Mouse (Mus musculus) hindbrain, embryonic 11.5 days (tissue): ENCODE measurements around the gene Stxbp3. TPM values are rescaled to one million over a fixed set of nuclear protein-coding genes. Genes with fewer than 3 reads are reported as not detected.

Experiments
- ATAC-seq: fragments of 200-750 bp; cut with Nextera tagmentation; 2 replicates; pipeline ENCODE4 v1.8.0; 2017; ENCODE audit warnings: mild to moderate bottlenecking, moderate TSS enrichment, moderate library complexity; ENCODE audit not compliant: low FRiP score
- DNase-seq: peaks from one replicate; pipeline ENCODE4 v3.0.0-alpha.2; 2015; ENCODE audit warnings: low spot score
- H3K27ac ChIP-seq: fragments of 300-500 bp; sonication (generic); 2 replicates; pipeline ENCODE4 v1.5.1; 2014; ENCODE audit warnings: mild to moderate bottlenecking, low read depth, low read length
- H3K27me3 ChIP-seq: fragments of 300-500 bp; sonication (generic); 2 replicates; pipeline ENCODE4 v1.6.1; 2014; ENCODE audit warnings: mild to moderate bottlenecking, low read length, moderate library complexity, mixed read lengths; ENCODE audit not compliant: control insufficient read depth, insufficient read depth
- H3K36me3 ChIP-seq: fragments of 300-500 bp; sonication (generic); 2 replicates; pipeline ENCODE4 v1.6.1; 2014; ENCODE audit warnings: mild to moderate bottlenecking, low read length, moderate library complexity, mixed read lengths; ENCODE audit not compliant: control insufficient read depth, insufficient read depth
- H3K4me1 ChIP-seq: fragments of 300-500 bp; sonication (generic); replicated peaks from 2 replicates; pipeline ENCODE4 v1.6.1; 2014; ENCODE audit warnings: low read length, mixed read lengths; ENCODE audit not compliant: control insufficient read depth, insufficient read depth
- H3K4me2 ChIP-seq: fragments of 300-500 bp; sonication (generic); replicated peaks from 2 replicates; pipeline ENCODE4 v1.6.1; 2014; ENCODE audit warnings: mild to moderate bottlenecking, low read depth, low read length
- H3K4me3 ChIP-seq: fragments of 300-500 bp; sonication (generic); 2 replicates; pipeline ENCODE4 v1.5.1; 2014; ENCODE audit warnings: low read depth, low read length
- H3K9ac ChIP-seq: fragments of 300-500 bp; sonication (generic); 2 replicates; pipeline ENCODE4 v1.6.1; 2014; ENCODE audit warnings: low read depth, low read length
- H3K9me3 ChIP-seq: fragments of 300-500 bp; sonication (generic); 2 replicates; pipeline ENCODE4 v1.6.1; 2016; ENCODE audit warnings: low read length; ENCODE audit not compliant: control insufficient read depth
- WGBS: fragments of 180-500 bp; shearing (Covaris S2); extraction: QIAGEN DNeasy Blood & Tissue Kit; methylation state at CpG from one replicate; pipeline ENCODE4 v1.1.7; 2014; 5-methylcytosine and 5-hydroxymethylcytosine counted together
- polyA plus RNA-seq: library from polyadenylated mRNA; unstranded; fragments of >200 nt; fragmentation: Nextera tagmentation; extraction: Ambion mirVana; gene quantifications from 2 replicates; pipeline ENCODE4 v1.2.1, GENCODE M21; 2014

The Stxbp3 gene
- polyA plus RNA-seq, 1 experiment from 2014 or later: 28.1 TPM

DNA sequence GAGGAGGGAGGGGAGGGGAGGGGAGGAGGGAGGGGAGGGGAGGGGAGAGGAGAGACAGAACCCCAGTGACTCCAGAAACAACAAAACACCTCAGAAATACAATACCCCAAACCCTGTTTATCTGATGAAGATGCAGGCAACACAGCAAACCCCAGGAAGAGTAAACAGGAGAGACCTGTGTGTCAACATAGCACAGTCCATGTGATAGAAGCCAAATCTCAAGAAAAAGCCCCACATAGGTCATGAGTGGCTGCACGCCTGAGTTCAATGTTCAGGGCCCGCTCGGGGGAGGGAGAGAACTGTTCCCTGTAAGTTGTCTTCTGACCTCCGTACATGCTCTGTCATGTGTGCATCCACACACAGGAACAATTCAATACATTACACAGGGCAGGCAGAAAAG lies 43.9 kb downstream of the Stxbp3 start:
- no peaks in the 10 kb centered on the region for H3K4me1 ChIP-seq
- H3K4me3 ChIP-seq: no peak overlapping the region
- ATAC-seq (no peak), DNase-seq (no peak)
- no peaks in the 10 kb centered on the region for H3K36me3 ChIP-seq
- WGBS: 91% methylated on average over 4 of the region's 4 CpGs
- H3K27ac ChIP-seq: no peak overlapping the region
- no peak overlapping the region for H3K4me2 ChIP-seq
- no peaks in the 10 kb centered on the region for H3K27me3 ChIP-seq
- no peak overlapping the region for H3K9ac ChIP-seq
- H3K9me3 ChIP-seq: no peaks in the 10 kb centered on the region

DNA sequence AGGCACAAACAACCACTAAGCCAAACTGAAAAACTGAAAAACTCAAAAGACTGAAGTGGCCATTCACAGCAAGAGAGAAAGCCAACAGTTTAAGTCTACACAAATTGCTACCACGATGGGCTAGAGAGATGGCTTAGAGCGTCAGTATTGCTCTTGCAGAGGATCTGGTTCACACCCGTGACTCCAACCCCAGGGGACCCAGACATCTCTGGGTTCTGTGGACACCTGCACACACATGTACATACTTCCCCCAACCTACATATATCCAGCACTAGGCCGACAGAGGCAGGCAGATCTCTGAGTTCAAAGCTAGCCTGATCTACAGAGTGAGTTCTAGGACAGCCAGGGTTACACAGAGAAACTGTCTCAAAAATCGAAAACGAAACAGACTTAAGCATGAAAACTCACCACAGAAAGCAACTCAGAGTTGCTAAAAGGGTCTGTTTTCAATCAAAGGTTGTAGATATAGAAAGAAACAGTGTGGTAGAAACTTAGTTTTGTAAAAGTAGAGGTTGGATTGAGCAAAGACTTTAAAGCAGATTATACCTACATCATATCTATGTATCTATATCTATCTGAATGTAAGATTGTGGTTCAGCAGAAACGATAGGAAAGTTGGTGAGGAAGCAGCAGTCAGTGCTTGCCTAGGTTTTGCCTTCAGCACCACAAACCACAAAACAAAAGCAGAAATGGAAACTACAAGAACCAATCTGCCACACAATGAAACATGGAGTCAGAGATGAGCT lies 44.6 kb downstream of the Stxbp3 start:
- WGBS: 92% methylated on average over 7 of the region's 7 CpGs
- H3K4me1 ChIP-seq: no peaks in the 10 kb centered on the region
- H3K9ac ChIP-seq: no peak overlapping the region
- H3K9me3 ChIP-seq: no peaks in the 10 kb centered on the region
- H3K27ac ChIP-seq: no peak overlapping the region
- no peak overlapping the region for H3K4me3 ChIP-seq
- DNase-seq (no peak), ATAC-seq (no peak)
- no peaks in the 10 kb centered on the region for H3K36me3 ChIP-seq
- no peaks in the 10 kb centered on the region for H3K27me3 ChIP-seq
- H3K4me2 ChIP-seq: no peak overlapping the region

GRCm38 (mm10) chr3:108794780-108795179 lies 45.5 kb downstream of the Stxbp3 start:
- Histone ChIP-seq H3K4me3 (no peak overlapping the region), H3K27ac (no peak overlapping the region), H3K36me3 (no peaks in the 10 kb centered on the region), H3K4me2 (no peak overlapping the region), H3K9ac (no peak overlapping the region), H3K4me1 (no peaks in the 10 kb centered on the region), H3K9me3 (no peaks in the 10 kb centered on the region), H3K27me3 (no peaks in the 10 kb centered on the region)
- ATAC-seq: no peak
- WGBS: 94% methylated on average over 9 of the region's 9 CpGs
- no peak for DNase-seq

DNA sequence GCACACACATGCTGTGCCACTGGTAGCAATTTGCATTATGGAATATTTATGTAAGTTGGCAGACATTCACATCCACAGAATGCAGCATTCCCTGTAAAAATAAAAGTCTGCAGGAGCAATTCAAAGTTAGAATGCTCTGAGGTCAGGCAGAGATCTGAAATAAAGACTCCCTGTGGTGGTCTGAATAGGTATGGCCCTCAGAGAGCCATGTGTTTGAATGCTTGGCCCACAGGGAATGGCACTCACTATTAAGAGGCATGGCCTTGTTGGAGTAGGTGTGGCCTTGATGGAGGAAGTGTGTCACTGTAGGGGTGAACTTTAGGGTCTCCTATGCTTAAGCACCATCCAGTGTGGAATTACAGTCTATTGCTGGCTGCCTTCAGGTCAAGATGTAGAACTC lies 47.9 kb downstream of the Stxbp3 start:
- no peaks in the 10 kb centered on the region for H3K9me3 ChIP-seq
- H3K4me3 ChIP-seq: no peak overlapping the region
- no peak overlapping the region for H3K27ac ChIP-seq
- H3K27me3 ChIP-seq: no peaks in the 10 kb centered on the region
- no peak overlapping the region for H3K9ac ChIP-seq
- no peaks in the 10 kb centered on the region for H3K4me1 ChIP-seq
- no peaks in the 10 kb centered on the region for H3K36me3 ChIP-seq
- ATAC-seq (no peak), DNase-seq (no peak)
- H3K4me2 ChIP-seq: no peak overlapping the region

DNA sequence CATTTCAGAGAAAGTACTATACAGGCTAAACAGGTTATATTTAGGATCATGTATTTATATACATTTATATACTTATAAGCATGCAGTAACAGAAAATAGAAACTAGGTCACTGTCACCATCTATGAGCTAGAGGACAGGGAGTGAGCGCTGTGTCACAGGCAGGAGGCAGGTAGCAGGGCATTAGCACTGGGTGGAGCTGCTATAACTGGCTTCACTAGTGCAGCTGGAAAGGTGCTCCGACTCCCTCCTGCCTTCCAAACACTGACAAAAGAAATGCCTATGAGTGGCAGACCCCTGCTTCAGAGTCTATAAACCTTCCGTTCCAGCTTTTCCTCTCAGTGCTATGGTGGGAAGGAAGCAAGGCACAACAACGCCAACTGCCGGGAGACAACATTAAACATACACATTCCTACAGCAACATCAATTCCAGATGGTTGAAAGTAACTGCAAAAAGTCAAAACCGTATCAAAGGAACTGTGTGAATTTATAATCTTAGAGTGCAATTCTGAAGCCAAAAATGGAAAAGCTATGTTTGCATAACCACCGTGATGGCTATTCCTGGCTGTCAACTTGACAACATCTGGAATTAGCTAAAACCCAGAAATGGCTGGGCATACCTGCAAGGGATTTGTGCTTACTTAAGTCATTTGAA lies 49.1 kb downstream of the Stxbp3 start:
- no peaks in the 10 kb centered on the region for H3K36me3 ChIP-seq
- DNase-seq (no peak), ATAC-seq (no peak)
- no peaks in the 10 kb centered on the region for H3K9me3 ChIP-seq
- no peak overlapping the region for H3K4me3 ChIP-seq
- H3K4me1 ChIP-seq: no peaks in the 10 kb centered on the region
- H3K27ac ChIP-seq: no peak overlapping the region
- no peak overlapping the region for H3K9ac ChIP-seq
- no peak overlapping the region for H3K4me2 ChIP-seq
- no peaks in the 10 kb centered on the region for H3K27me3 ChIP-seq
- 72% methylated on average over 7 of the region's 7 CpGs for WGBS

- ATAC-seq: no peak
- no peak overlapping the region for H3K27ac ChIP-seq
- H3K9me3 ChIP-seq: no peaks in the 10 kb centered on the region
- H3K36me3 ChIP-seq: no peaks in the 10 kb centered on the region
- H3K27me3 ChIP-seq: no peaks in the 10 kb centered on the region
- no peak overlapping the region for H3K9ac ChIP-seq
- DNase-seq: no peak
- H3K4me3 ChIP-seq: no peak overlapping the region
- no peak overlapping the region for H3K4me2 ChIP-seq
- H3K4me1 ChIP-seq: no peaks in the 10 kb centered on the region
- WGBS: 88% methylated on average over 3 of the region's 3 CpGs
These were observed 49.8 kb downstream of the Stxbp3 start for GRCm38 (mm10) chr3:108790499-108790898.

DNA sequence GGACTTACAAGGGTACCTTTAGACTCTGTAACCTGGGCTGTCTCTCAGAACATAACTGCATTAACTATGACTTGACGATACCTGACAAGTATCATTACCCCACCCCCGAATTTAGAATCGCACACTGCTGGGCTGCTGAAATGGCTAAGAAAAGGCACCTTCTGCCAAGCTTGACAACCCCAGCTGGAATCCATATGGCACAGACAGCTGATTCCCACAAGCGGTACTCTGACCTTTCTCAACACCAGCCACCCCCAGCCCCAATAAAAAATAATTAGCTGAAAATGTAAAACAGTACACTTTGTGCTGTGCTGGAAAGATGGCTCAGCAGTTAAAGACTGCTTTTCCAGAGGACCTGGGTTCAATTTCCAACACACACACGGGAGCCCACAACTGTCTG lies 51.0 kb downstream of the Stxbp3 start:
- no peaks in the 10 kb centered on the region for H3K27me3 ChIP-seq
- H3K36me3 ChIP-seq: no peaks in the 10 kb centered on the region
- H3K4me1 ChIP-seq: no peaks in the 10 kb centered on the region
- no peak for DNase-seq
- H3K9me3 ChIP-seq: no peaks in the 10 kb centered on the region
- H3K4me2 ChIP-seq: no peak overlapping the region
- no peak overlapping the region for H3K27ac ChIP-seq
- no peak overlapping the region for H3K9ac ChIP-seq
- 73% methylated on average over 5 of the region's 5 CpGs for WGBS
- ATAC-seq: 0 out of 2 replicates have a peak, but pooled peaks have one; percentile 10
- H3K4me3 ChIP-seq: no peak overlapping the region

- Histone ChIP-seq H3K9me3 (no peaks in the 10 kb centered on the region), H3K4me3 (no peak overlapping the region), H3K36me3 (no peaks in the 10 kb centered on the region), H3K27ac (no peak overlapping the region), H3K9ac (no peak overlapping the region), H3K4me2 (no peak overlapping the region), H3K4me1 (no peaks in the 10 kb centered on the region), H3K27me3 (no peaks in the 10 kb centered on the region)
- ATAC-seq (no peak), DNase-seq (no peak)
- 91% methylated on average over 4 of the region's 4 CpGs for WGBS
These were observed 51.9 kb downstream of the Stxbp3 start for GRCm38 (mm10) chr3:108788455-108788794.

GRCm38 (mm10) chr3:108787754-108788454 lies 52.4 kb downstream of the Stxbp3 start:
- no peaks in the 10 kb centered on the region for H3K27me3 ChIP-seq
- ATAC-seq (no peak), DNase-seq (no peak)
- no peaks in the 10 kb centered on the region for H3K4me1 ChIP-seq
- H3K9me3 ChIP-seq: no peaks in the 10 kb centered on the region
- no peak overlapping the region for H3K4me3 ChIP-seq
- H3K36me3 ChIP-seq: no peaks in the 10 kb centered on the region
- H3K9ac ChIP-seq: no peak overlapping the region
- 79% methylated on average over 12 of the region's 12 CpGs for WGBS
- H3K27ac ChIP-seq: no peak overlapping the region
- no peak overlapping the region for H3K4me2 ChIP-seq
